Comparison of ENCODE assay signal across 32 mouse cellular contexts in the genomic region with DNA sequence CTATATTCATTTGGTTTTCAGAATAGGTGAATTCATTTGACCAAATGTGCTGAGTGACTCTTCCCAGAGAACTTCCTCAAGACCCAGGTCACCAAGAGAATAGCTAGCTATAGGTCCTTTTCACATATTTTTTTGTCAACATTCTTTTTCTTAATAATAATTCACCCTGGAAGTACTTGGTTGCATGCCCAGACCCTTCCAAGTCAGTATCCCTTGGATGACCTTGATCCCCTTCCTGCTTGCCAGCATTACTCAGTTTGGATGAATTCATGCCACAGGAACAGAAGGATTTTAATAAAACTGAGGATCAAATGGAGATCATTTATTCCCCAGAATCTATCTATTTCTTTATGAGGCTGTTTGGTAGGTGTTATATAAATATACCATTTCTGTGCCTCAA. TPM values are rescaled to one million over a fixed set of nuclear protein-coding genes. Genes with fewer than 3 reads are reported as not detected.
"Had no signal": no experiment of that assay in that cellular context is flagged by ENCODE, and none has a peak within 500 bp of the region (broad histone marks: within the 10 kb centered on the region; RNA-seq: fewer than 3 reads in every experiment).

No protein-coding gene starts in this region.

- H3K27me3 ChIP-seq: limb, embryonic 12.5 days; limb, embryonic 15.5 days; midbrain, embryonic 13.5 days; neural tube, embryonic 13.5 days had no signal

- H3K27ac ChIP-seq: kidney, postnatal 0 days; layer of hippocampus, adult 2 months; left cerebral cortex, adult 2 months; limb, embryonic 12.5 days; limb, embryonic 15.5 days; liver, embryonic 14.5 days; macrophage; midbrain, embryonic 10.5 days; midbrain, embryonic 13.5 days; neural tube, embryonic 13.5 days had no signal

- H3K4me3 ChIP-seq: layer of hippocampus, adult 2 months; left cerebral cortex, adult 2 months; limb, embryonic 12.5 days; limb, embryonic 15.5 days; midbrain, embryonic 10.5 days; midbrain, embryonic 13.5 days; myocyte; neural tube, embryonic 13.5 days had no signal

- H3K4me1 ChIP-seq: limb, embryonic 12.5 days; limb, embryonic 15.5 days; midbrain, embryonic 10.5 days; midbrain, embryonic 13.5 days; neural tube, embryonic 13.5 days had no signal

- H3K9me3 ChIP-seq: limb, embryonic 12.5 days; limb, embryonic 15.5 days; midbrain, embryonic 10.5 days; midbrain, embryonic 13.5 days; neural tube, embryonic 13.5 days had no signal

- H3K36me3 ChIP-seq: limb, embryonic 12.5 days; limb, embryonic 15.5 days; midbrain, embryonic 10.5 days; midbrain, embryonic 13.5 days; neural tube, embryonic 13.5 days had no signal

- DNase-seq: kidney, postnatal 25 days; layer of hippocampus, adult 9-11 months; liver, postnatal 0 days; lung, embryonic 14.5 days; retina, postnatal 1 day; right cerebral cortex, postnatal 25 days; thymus, adult 18-20 months; thymus, postnatal 36 days had no signal

RNA-seq across cellular contexts. Expression of a gene that starts 44.9 kb away (rescaled TPM):
- total RNA-seq: monocyte, adult 5-6 weeks had no signal
- polyA plus RNA-seq: kidney, embryonic 14.5 days; kidney, postnatal 0 days; large intestine, adult 2 months; liver, postnatal 0 days; lung, postnatal 0 days; macrophage; myocyte; small intestine, adult 2 months; spleen, adult 2 months; urinary bladder, adult 2 months had no signal

RNA-seq across cellular contexts. Expression of a gene that starts 45.7 kb away (rescaled TPM):
- total RNA-seq: layer of hippocampus, adult 2 months; left cerebral cortex, adult 2 months; left cerebral cortex, postnatal 36 days; megakaryocyte, adult 5-6 weeks; monocyte, adult 5-6 weeks; neutrophil, adult 5-6 weeks had no signal
- polyA plus RNA-seq: kidney, embryonic 14.5 days; kidney, postnatal 0 days; large intestine, adult 2 months; liver, postnatal 0 days; macrophage; midbrain, embryonic 13.5 days; midbrain, embryonic 16.5 days; myocyte; neural tube, embryonic 13.5 days; small intestine, adult 2 months; stomach, embryonic 16.5 days; testis, adult 2 months; urinary bladder, adult 2 months had no signal
